Mouse (Mus musculus): ENCODE measurements around the gene Rasip1. TPM values are rescaled to one million over a fixed set of nuclear protein-coding genes. Genes with fewer than 3 reads are reported as not detected.
A peak's percentile ranks its signal among the peaks of the same experiment; 100 is the strongest.

Rasip1 gene
- polyA plus RNA-seq, 1 experiment from 2014 or later, result 21.1 TPM

DNA sequence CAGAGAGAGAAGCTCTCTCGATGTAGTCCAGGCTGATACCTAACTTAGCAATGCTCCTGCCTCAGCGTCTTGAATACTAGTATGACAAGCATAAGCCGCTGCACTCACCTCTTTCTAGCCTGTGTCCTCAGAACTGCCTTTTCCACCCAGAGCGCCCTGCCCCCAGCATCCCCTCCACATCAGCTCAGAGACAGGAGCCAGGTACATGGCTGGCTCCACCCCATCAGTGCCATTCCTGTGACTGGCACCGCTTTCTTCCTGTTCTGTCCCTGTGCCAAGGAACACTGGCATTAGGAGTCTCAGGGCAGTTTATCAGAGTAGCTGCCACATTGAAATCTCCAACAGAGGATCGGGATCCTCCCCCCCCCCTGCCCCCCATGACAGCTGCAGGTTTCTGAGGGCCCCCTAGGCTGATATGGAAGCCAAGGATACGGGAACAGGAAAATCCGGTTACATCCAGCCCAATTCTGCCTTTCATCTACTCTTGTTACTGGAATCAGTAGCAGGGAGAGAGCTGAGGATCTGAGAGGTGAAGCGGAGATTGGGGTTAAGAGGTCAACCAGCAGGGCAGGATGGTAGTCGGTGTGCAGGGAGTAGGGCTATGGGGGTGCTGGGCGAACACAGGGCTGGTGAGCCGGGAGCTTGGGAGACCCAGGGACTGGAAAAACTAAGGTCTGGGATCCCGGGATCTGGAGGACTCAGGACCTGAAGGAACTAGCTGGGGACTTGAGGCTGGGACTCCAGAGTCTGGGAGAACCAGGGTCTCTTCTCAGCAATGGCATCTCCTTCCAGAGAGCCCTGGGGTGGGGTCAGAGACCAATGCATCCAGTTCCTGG is 38.2 kb downstream of the Rasip1 start:
- WGBS, result 50% methylated on average over 13 of the region's 13 CpGs
- Histone ChIP-seq H3K27me3 (ENCODE audit: insufficient read depth, low read length) (no peaks in the 10 kb centered on the region), H3K27ac (no peak overlapping the region), H3K9me3 (replicated peaks; ENCODE audit: low read length) (no peaks in the 10 kb centered on the region), H3K36me3 (ENCODE audit: insufficient read depth, low read length) (no peaks in the 10 kb centered on the region), H3K9ac (ENCODE audit: low read depth, low read length) (no peak overlapping the region), H3K4me3 (replicated peaks; ENCODE audit: low read depth, low read length) (no peak overlapping the region), H3K4me2 (ENCODE audit: low read length) (no peak overlapping the region), H3K4me1 (replicated peaks; ENCODE audit: insufficient read depth, low read length) (peaks cover 7% of the 10 kb centered on the region)
- TF ChIP-seq CTCF (IDR thresholded peaks at IDR 0.05; ENCODE audit: low read depth), result no peak
- no peak for DNase-seq (ENCODE audit: low spot score)
- no peak; the same call in 1 of the 2 replicates for ATAC-seq (replicated peaks; ENCODE audit: low FRiP score, low read depth)

GRCm38 (mm10) chr7:45666161-45666560 is 38.9 kb downstream of the Rasip1 start, which contains the start of gene Fut2:
TSS of gene Fut2 (minus strand) at chr7:45666394.
- no peaks in the 10 kb centered on the region for H3K9me3 ChIP-seq (replicated peaks; ENCODE audit: low read length)
- DNase-seq (ENCODE audit: low spot score) (no peak), ATAC-seq (replicated peaks; ENCODE audit: low FRiP score, low read depth) (no peak)
- no peak for TF ChIP-seq CTCF (IDR thresholded peaks at IDR 0.05; ENCODE audit: low read depth)
- WGBS, result 79% methylated on average over 7 of the region's 7 CpGs
- peaks cover 7% of the 10 kb centered on the region for H3K4me1 ChIP-seq (replicated peaks; ENCODE audit: insufficient read depth, low read length)
- H3K27me3 ChIP-seq (ENCODE audit: insufficient read depth, low read length), result no peaks in the 10 kb centered on the region
- H3K27ac ChIP-seq, result no peak within 1 kb of the TSS
- H3K4me2 ChIP-seq (ENCODE audit: low read length), result no peak within 1 kb of the TSS
- H3K36me3 ChIP-seq (ENCODE audit: insufficient read depth, low read length), result no peaks in the 10 kb centered on the region
- no peak within 1 kb of the TSS for H3K4me3 ChIP-seq (replicated peaks; ENCODE audit: low read depth, low read length)
- H3K9ac ChIP-seq (ENCODE audit: low read depth, low read length), result no peak within 1 kb of the TSS

- no peak for TF ChIP-seq CTCF (IDR thresholded peaks at IDR 0.05; ENCODE audit: low read depth)
- 85% methylated on average over 14 of the region's 14 CpGs for whole genome bisulfite sequencing
- no peaks in the 10 kb centered on the region for H3K9me3 ChIP-seq (replicated peaks; ENCODE audit: low read length)
- no peak overlapping the region for H3K4me2 ChIP-seq (ENCODE audit: low read length)
- H3K27me3 ChIP-seq (ENCODE audit: insufficient read depth, low read length), result no peaks in the 10 kb centered on the region
- H3K4me1 ChIP-seq (replicated peaks; ENCODE audit: insufficient read depth, low read length), result peaks cover 7% of the 10 kb centered on the region
- DNase-seq (ENCODE audit: low spot score), result no peak
- no peak overlapping the region for H3K4me3 ChIP-seq (replicated peaks; ENCODE audit: low read depth, low read length)
- H3K9ac ChIP-seq (ENCODE audit: low read depth, low read length), result no peak overlapping the region
- H3K27ac ChIP-seq, result no peak overlapping the region
- no peaks in the 10 kb centered on the region for H3K36me3 ChIP-seq (ENCODE audit: insufficient read depth, low read length)
- no peak for ATAC-seq (replicated peaks; ENCODE audit: low FRiP score, low read depth)
These were observed 40.5 kb downstream of the Rasip1 start for GRCm38 (mm10) chr7:45667761-45668160.

GRCm38 (mm10) chr7:45668921-45669320 is 41.6 kb downstream of the Rasip1 start:
- Histone ChIP-seq H3K4me1 (replicated peaks; ENCODE audit: insufficient read depth, low read length) (peaks cover 7% of the 10 kb centered on the region; the same call in 1 of the 2 replicates), H3K36me3 (ENCODE audit: insufficient read depth, low read length) (no peaks in the 10 kb centered on the region), H3K9ac (ENCODE audit: low read depth, low read length) (no peak overlapping the region), H3K27ac (no peak overlapping the region), H3K4me2 (ENCODE audit: low read length) (no peak overlapping the region), H3K4me3 (replicated peaks; ENCODE audit: low read depth, low read length) (no peak overlapping the region), H3K27me3 (ENCODE audit: insufficient read depth, low read length) (no peaks in the 10 kb centered on the region), H3K9me3 (replicated peaks; ENCODE audit: low read length) (no peaks in the 10 kb centered on the region)
- TF ChIP-seq CTCF (IDR thresholded peaks at IDR 0.05; ENCODE audit: low read depth), result peak; percentile 41; the same call in 1 of the 2 replicates
- 94% methylated on average over 9 of the region's 9 CpGs for WGBS
- DNase-seq (ENCODE audit: low spot score), result no peak
- ATAC-seq (replicated peaks; ENCODE audit: low FRiP score, low read depth), result no peak

DNA sequence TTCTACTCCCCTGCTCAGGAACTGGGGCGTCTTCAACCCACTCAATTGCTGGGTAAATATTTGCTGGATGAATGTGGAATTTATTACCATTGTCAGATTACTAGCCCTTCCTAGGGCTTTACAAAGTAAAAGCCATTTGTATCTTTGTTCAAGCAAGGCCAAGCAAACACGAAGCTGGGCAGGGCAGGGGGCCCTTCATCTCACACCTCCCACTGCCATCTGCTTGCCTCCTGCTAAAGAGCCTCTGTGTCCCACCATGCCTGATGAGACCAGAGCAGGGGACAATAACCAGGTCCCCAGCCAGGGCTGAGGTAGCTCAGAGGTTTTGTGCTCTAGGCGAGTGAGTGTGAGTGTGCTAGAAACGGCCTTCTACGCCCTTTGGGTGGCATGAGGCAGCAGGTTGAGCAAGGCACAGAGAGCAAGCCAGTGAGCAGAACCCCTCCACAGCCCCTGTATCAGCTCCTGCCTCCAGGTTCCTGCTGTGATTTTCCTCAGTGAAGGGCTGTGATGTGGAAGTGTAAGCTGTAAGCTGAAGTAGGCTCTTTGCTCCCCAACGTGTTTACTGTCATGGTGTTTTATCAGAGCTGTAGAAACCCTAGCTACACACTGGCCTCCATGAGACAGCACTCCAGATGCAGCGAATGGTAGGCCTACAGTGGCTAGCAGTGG is 50.5 kb downstream of the Rasip1 start:
- Histone ChIP-seq H3K4me3 (replicated peaks; ENCODE audit: low read depth, low read length) (no peak overlapping the region), H3K9me3 (replicated peaks; ENCODE audit: low read length) (no peaks in the 10 kb centered on the region), H3K36me3 (ENCODE audit: insufficient read depth, low read length) (no peaks in the 10 kb centered on the region), H3K27me3 (ENCODE audit: insufficient read depth, low read length) (no peaks in the 10 kb centered on the region), H3K9ac (ENCODE audit: low read depth, low read length) (no peak overlapping the region), H3K4me1 (replicated peaks; ENCODE audit: insufficient read depth, low read length) (peaks cover 13% of the 10 kb centered on the region), H3K27ac (no peak overlapping the region), H3K4me2 (ENCODE audit: low read length) (no peak overlapping the region)
- WGBS, result 79% methylated on average over 7 of the region's 7 CpGs
- no peak for ATAC-seq (replicated peaks; ENCODE audit: low FRiP score, low read depth)
- TF ChIP-seq CTCF (IDR thresholded peaks at IDR 0.05; ENCODE audit: low read depth), result no peak
- DNase-seq (ENCODE audit: low spot score), result no peak

GRCm38 (mm10) chr7:45678513-45678912 is 51.2 kb downstream of the Rasip1 start:
- H3K9me3 ChIP-seq (replicated peaks; ENCODE audit: low read length), result no peaks in the 10 kb centered on the region
- no peak for ATAC-seq (replicated peaks; ENCODE audit: low FRiP score, low read depth)
- no peak overlapping the region for H3K4me2 ChIP-seq (ENCODE audit: low read length)
- H3K27ac ChIP-seq, result no peak overlapping the region
- no peak for DNase-seq (ENCODE audit: low spot score)
- no peak overlapping the region for H3K4me3 ChIP-seq (replicated peaks; ENCODE audit: low read depth, low read length)
- no peak for TF ChIP-seq CTCF (IDR thresholded peaks at IDR 0.05; ENCODE audit: low read depth)
- no peaks in the 10 kb centered on the region for H3K36me3 ChIP-seq (ENCODE audit: insufficient read depth, low read length)
- no peaks in the 10 kb centered on the region for H3K27me3 ChIP-seq (ENCODE audit: insufficient read depth, low read length)
- H3K4me1 ChIP-seq (replicated peaks; ENCODE audit: insufficient read depth, low read length), result peaks cover 13% of the 10 kb centered on the region
- no peak overlapping the region for H3K9ac ChIP-seq (ENCODE audit: low read depth, low read length)
- WGBS, result 91% methylated on average over 14 of the region's 14 CpGs

Measured in kidney, postnatal 0 days (tissue).